Mouse (Mus musculus) R1 (cell line): ENCODE measurements around the gene Lpar2.

Source experiments
- DNase-seq: peaks from one replicate; pipeline ENCODE4 v3.0.0-alpha.2; 2018; ENCODE audit warnings: low read depth, low spot score

The Lpar2 gene

GRCm38 (mm10) chr8:69807236-69807635 lies 15.0 kb upstream of the Lpar2 start:
- DNase-seq: no peak

- DNase-seq: peak; percentile 78
These were observed 13.9 kb upstream of the Lpar2 start, which contains the start of gene Gmip for GRCm38 (mm10) chr8:69808094-69808863. Gmip (plus strand) TSS chr8:69808679.

GRCm38 (mm10) chr8:69808864-69809403 lies 13.3 kb upstream of the Lpar2 start:
- DNase-seq: no peak

- DNase-seq: no peak
These were observed 12.4 kb upstream of the Lpar2 start for GRCm38 (mm10) chr8:69809820-69810219.

- DNase-seq: peak; percentile 79
These were observed 7.3 kb upstream of the Lpar2 start for GRCm38 (mm10) chr8:69814881-69815280.

GRCm38 (mm10) chr8:69815396-69815795 lies 6.8 kb upstream of the Lpar2 start:
- DNase-seq: no peak

GRCm38 (mm10) chr8:69820466-69820865 lies 1.8 kb upstream of the Lpar2 start:
- DNase-seq: no peak

GRCm38 (mm10) chr8:69821971-69822385 lies 251 bp upstream of the Lpar2 start:
- peak; percentile 73 for DNase-seq

GRCm38 (mm10) chr8:69826371-69826770 lies 4.1 kb downstream of the Lpar2 start:
- DNase-seq: no peak

- peak; percentile 100 for DNase-seq
These were observed 10.1 kb downstream of the Lpar2 start, which contains the start of gene Pbx4 for GRCm38 (mm10) chr8:69832298-69832853. Pbx4 (plus strand) TSS chr8:69832491.

GRCm38 (mm10) chr8:69837057-69837682 lies 14.9 kb downstream of the Lpar2 start:
- DNase-seq: no peak

- DNase-seq: peak; percentile 87
These were observed 25.2 kb downstream of the Lpar2 start for GRCm38 (mm10) chr8:69847167-69848065.

- DNase-seq: peak; percentile 97
These were observed 26.7 kb downstream of the Lpar2 start for GRCm38 (mm10) chr8:69848951-69849350.

- DNase-seq: peak; percentile 83
These were observed 27.7 kb downstream of the Lpar2 start for GRCm38 (mm10) chr8:69849899-69850298.

- peak; percentile 51 for DNase-seq
These were observed 28.8 kb downstream of the Lpar2 start for GRCm38 (mm10) chr8:69850926-69851506.

- DNase-seq: peak; percentile 69
These were observed 31.6 kb downstream of the Lpar2 start for GRCm38 (mm10) chr8:69853869-69854268.

GRCm38 (mm10) chr8:69860807-69861206 lies 38.6 kb downstream of the Lpar2 start:
- DNase-seq: peak; percentile 82

GRCm38 (mm10) chr8:69861251-69861650 lies 39.0 kb downstream of the Lpar2 start:
- DNase-seq: no peak

- no peak for DNase-seq
These were observed 41.3 kb downstream of the Lpar2 start for GRCm38 (mm10) chr8:69863387-69864020.

GRCm38 (mm10) chr8:69864180-69864579 lies 42.0 kb downstream of the Lpar2 start:
- no peak for DNase-seq
